Mouse (Mus musculus) testis, postnatal 14 days (tissue): ENCODE results near the gene Blvra.
A peak's percentile ranks its signal among the peaks of the same experiment; 100 is the strongest.

Source experiments
- DNase-seq: peaks from one replicate; pipeline ENCODE4 v3.0.0; 2021; ENCODE audit warnings: low spot score

Gene Blvra

DNA sequence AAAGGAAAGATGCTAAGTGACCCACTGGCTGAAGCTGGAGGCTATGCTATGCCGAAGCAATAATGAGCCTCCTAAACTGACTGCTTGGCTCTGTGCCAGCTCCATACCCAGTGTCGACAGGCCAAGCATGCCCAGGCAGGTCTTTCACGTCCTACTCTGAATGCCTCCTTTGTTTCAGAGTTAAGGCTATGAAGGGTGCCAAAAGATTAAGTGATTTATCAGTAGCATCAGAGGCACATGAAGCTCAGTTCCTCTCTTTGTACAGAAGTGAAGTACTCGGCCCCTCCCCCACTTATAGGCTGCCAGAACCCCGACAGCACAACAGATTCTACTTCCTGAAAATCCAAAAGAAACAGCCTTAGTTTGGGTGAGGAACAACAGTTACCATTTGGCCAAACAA, 66.5 kb downstream of the Blvra start:
- peak; percentile 76 for DNase-seq

DNA sequence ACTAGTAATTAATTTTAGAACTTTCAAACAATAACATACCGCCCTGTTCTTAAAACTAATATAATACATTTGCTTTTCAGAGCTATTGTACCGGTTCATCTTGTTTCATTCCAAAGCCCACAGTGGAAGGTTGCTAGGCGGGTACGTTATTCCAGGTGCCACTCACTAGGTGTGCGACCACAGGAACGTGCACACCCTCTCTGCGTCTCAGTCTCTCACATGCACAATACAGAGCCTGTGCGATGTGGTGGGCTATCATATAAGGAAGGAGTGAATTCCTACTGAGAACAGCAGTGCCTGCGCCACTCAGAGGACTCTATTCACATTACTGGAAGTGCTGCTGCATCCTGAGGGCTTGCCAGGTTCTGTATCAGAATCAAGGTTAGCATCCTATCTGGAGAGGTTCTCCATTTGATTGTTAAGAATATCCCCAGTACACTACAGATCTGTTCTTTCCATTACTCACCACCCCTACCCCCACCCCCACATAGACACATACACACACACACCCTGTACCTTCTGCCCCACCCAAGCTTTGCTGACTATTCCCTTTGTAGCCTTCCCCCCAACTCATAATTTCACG, 67.5 kb downstream of the Blvra start:
- no peak for DNase-seq

DNA sequence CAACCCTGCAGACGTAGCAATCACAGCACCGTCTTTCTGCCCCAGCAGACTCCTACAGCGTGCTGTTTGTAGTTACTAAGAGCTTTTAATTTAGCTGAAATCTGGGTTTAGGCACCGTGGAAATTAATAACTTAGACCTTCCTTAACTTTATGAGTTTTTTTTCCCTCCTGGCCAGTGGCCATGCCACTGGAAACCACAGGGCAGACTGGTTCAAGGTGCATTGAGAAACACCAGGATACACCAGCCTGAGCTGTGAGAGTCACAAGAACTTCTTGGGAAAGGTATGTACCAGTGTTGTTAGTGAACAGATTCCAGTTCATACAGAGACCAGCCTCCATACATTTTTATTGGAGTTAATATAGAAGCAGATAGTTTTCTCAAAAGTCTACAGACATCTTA, 68.0 kb downstream of the Blvra start:
- DNase-seq: no peak

DNA sequence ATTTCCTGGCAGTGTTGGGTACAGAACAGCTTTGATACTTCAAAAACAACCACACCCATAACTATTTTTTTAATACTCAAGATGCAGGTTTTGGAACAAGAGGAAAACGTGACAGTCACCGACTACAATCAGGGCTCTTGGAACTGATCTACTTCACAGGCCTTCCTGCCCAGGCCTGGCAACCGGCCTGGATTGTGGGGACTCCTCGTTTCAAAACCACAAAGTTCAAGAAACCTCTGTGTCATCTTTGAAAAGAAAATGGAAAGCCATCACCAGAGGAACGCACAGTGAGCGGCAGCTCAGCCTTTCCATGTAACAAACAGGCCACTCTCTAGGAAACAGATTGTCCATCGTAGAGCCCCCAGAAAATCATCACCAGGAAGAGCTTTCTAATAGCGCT, 68.6 kb downstream of the Blvra start:
- no peak for DNase-seq

DNA sequence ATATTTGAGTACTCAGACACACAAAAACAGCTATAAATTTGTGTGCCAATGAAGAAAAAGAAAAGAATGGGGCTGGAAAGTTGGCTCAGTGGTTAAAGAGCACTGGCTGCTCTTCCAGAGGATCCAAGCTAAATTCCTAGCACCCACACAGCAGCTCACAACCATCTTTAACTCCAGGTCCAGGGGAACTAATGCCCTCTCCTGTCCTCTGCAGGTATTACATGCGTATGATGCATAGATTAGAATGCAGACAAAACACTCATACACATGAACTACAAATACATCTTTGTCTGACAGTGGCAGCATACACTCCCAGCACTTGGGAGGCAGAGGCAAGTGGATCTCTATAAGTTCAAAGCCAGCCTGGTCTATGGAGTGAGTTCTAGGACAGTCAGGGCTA, 69.1 kb downstream of the Blvra start:
- DNase-seq: no peak

DNA sequence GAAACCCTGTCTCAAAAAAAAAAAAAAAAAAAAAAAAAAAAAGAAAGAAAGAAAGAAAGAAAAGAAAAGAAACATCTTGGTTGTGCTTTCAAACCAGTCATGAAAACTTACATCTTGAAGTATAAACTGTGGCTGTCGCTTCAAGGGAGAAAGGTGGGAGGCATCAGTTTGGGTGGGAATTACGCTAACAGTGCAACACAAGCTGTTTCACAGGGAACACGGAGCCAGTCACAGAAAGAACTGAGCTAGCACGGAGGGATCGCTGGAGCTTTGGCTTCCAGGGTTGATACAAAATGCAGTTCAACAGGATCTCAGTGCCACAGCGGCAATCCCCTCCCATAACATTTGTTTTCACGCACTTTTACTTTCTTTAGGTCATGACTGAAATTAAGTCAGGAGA, 69.5 kb downstream of the Blvra start:
- DNase-seq: no peak

DNA sequence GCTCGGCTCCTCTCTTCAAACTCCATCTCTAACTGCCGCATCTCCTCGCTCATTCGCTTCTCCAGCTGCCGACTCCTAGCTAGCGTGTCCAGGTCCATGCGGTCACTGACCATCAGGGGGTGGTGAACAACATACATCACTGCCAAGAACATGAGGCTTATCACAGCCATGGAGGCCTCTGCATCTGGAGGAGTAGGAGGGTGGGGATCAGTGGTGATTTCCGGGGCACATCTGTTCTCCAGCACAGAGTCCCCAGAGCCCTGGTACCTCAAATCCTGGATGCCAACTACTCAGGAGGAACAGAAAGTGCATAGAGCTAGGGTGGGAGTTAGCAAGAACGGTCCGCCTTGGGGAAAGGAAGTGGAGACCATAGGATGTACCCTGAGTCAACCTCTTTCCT, 71.6 kb downstream of the Blvra start:
- DNase-seq: no peak

DNA sequence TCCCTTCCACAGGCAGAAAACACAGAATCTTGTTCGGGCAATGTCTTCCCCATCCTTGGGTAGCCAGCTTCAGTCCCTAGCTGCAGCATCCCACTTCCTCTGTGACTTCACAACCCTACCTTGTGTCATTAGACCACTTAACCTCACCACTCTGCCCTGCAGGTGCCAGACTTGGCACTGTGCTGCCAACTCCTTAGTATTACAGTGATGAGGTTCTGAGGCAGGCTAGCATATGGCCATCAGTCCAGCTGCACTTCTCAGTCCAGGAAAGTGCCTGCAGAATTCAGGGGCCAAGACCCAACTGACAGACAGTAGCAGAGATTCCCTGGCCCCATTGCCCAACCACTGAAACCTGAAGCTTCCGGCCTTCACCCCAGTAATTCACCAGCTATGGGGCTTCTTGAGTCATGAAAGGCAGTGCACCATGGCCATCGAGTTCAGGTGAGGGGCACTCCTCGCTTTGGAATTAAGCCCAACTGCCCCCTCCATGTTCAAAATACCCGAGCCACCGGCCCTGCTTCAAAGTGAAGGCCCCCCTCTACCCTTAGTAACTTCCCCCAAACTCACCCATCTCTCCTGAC, 72.2 kb downstream of the Blvra start:
- DNase-seq: no peak

DNA sequence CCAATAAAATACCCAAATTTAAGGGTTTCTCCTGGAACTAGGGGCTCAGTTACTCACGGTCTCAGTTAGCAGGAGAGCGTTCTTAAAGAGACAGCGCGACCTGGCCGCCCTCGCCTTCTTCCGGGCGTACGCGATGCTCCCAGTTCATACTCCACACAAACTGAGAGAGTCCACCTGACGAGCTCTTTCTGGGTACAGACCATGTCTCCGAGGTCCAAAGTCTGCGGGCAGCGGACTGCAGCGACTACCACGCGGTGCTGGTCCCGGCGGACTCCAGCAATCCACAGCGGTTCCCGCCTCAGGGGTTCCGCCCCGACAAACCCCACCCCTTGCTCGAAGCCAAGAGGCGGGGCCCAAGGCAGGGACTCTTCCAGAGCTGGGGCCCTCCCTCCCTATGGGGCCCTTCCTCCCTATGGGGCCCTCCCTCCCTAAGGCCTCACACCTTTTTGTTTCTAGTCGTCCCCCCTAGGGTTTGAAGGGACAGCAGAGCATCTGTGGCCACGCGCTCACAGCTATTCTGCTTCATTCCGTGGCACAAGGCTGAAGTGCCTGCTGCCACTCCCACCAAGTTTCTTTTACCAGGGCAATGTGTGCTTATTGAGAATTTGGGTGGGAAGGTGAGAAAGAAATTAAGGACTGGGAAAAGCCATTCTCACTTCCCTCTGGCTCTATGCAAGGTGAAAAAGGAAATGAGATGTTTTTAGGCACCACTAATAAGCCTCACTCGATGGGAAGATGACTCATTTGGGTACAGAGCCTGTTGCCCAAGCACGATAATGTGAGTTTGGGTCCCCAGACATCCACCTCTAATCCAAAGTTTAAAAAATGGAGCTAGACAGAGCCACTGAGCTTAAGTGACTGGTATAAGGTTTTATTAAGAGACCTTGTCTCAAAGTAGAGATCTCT, 72.9 kb downstream of the Blvra start, which contains the start of gene Itpripl1:
Gene Itpripl1 (minus strand): TSS at position 285 of the 906 bp plus-strand sequence.
- DNase-seq: peak; percentile 70

DNA sequence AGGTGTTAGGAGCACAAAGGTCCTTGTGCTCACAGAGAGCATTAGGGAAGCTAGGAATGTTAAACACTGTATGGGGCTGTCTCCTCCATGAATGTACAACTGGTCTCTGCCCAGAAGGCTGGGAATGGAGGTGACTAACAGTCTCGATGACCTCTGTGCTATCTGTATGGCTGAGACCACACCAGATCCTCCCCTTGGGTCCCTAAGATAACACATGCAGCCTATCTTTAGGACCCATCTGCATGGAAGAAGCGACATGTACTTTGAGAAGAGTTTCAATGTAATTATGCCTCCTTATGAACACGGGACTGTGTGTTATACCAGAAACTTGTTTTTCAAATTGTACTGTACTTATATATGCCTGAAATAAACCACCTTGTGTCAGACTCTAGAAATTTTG, 75.2 kb downstream of the Blvra start:
- no peak for DNase-seq
